28 mouse cellular contexts compared by ENCODE assay signal in the genomic region with DNA sequence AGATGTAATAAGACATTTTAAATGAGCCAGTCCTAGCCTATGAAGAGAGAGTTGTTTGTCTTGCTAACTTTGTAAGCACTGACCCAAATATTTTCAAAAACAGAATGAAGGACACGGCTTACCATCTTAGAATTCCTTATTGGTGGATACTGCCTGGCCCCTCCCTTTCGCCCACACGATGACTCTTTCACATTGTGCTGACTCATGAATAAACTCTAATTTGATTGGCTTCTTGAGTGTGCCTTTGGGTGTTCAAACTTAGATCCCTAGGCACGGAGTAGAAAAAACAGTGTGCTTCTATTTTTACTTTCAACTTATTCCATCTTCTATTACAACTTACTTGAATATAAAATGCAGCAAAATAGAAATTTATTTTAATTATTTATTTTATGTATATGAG.
"Had no signal": no experiment of that assay in that cellular context is flagged by ENCODE, and none has a peak within 500 bp of the region (broad histone marks: within the 10 kb centered on the region; RNA-seq: fewer than 3 reads in every experiment).

No protein-coding gene starts in this region.

- H3K36me3 ChIP-seq: embryonic facial prominence, embryonic 10.5 days; embryonic facial prominence, embryonic 12.5 days; embryonic facial prominence, embryonic 13.5 days; embryonic facial prominence, embryonic 15.5 days; forebrain, embryonic 10.5 days; forebrain, embryonic 12.5 days; forebrain, embryonic 15.5 days; heart, embryonic 10.5 days had no signal

- H3K27ac ChIP-seq: embryonic facial prominence, embryonic 10.5 days; embryonic facial prominence, embryonic 12.5 days; embryonic facial prominence, embryonic 13.5 days; embryonic facial prominence, embryonic 15.5 days; forebrain, embryonic 10.5 days; forebrain, embryonic 12.5 days; forebrain, embryonic 13.5 days; forebrain, embryonic 15.5 days; gastrocnemius, adult 2 months; heart, adult 2 months; heart, embryonic 10.5 days had no signal

- H3K4me2 ChIP-seq: embryonic facial prominence, embryonic 12.5 days; embryonic facial prominence, embryonic 13.5 days; embryonic facial prominence, embryonic 15.5 days; forebrain, embryonic 12.5 days; forebrain, embryonic 13.5 days; forebrain, embryonic 15.5 days had no signal

- DNase-seq: cerebellum, adult 9-10 months; cerebellum, adult 9-11 months; cerebellum, postnatal 10 days; cerebellum, postnatal 14 days; cerebellum, postnatal 25 days; cerebellum, postnatal 36 days; embryo, embryonic 11 days; forebrain, postnatal 0 days; gastrocnemius, adult 2 months; gastrocnemius, postnatal 10 days; gastrocnemius, postnatal 14 days; gastrocnemius, postnatal 25 days; gastrocnemius, postnatal 36 days; heart, adult 11 months; heart, adult 18-20 months; heart, adult 2 months had no signal

- H3K9me3 ChIP-seq: embryonic facial prominence, embryonic 10.5 days; embryonic facial prominence, embryonic 12.5 days; embryonic facial prominence, embryonic 13.5 days; embryonic facial prominence, embryonic 15.5 days; forebrain, embryonic 10.5 days; forebrain, embryonic 12.5 days; forebrain, embryonic 13.5 days; forebrain, embryonic 15.5 days; heart, embryonic 10.5 days had no signal

- H3K27me3 ChIP-seq: embryonic facial prominence, embryonic 12.5 days; embryonic facial prominence, embryonic 13.5 days; embryonic facial prominence, embryonic 15.5 days; forebrain, embryonic 12.5 days; forebrain, embryonic 13.5 days; forebrain, embryonic 15.5 days had no signal

- H3K9ac ChIP-seq: embryonic facial prominence, embryonic 12.5 days; embryonic facial prominence, embryonic 13.5 days; embryonic facial prominence, embryonic 15.5 days; forebrain, embryonic 12.5 days; forebrain, embryonic 13.5 days; forebrain, embryonic 15.5 days; forebrain, postnatal 0 days had no signal

- H3K4me1 ChIP-seq: embryonic facial prominence, embryonic 10.5 days; embryonic facial prominence, embryonic 12.5 days; embryonic facial prominence, embryonic 13.5 days; embryonic facial prominence, embryonic 15.5 days; forebrain, embryonic 10.5 days; forebrain, embryonic 12.5 days; forebrain, embryonic 13.5 days; forebrain, embryonic 15.5 days; heart, embryonic 10.5 days had no signal

- ATAC-seq: forebrain, embryonic 13.5 days; forebrain, embryonic 14.5 days; forebrain, embryonic 15.5 days; forebrain, embryonic 16.5 days; forebrain, postnatal 0 days had no signal

- H3K4me3 ChIP-seq: embryonic facial prominence, embryonic 10.5 days; embryonic facial prominence, embryonic 12.5 days; embryonic facial prominence, embryonic 13.5 days; embryonic facial prominence, embryonic 15.5 days; erythroblast, embryonic 14.5 days; forebrain, embryonic 10.5 days; forebrain, embryonic 12.5 days; forebrain, embryonic 13.5 days; forebrain, embryonic 15.5 days; gastrocnemius, adult 2 months; heart, adult 2 months; heart, embryonic 10.5 days had no signal
